Mouse (Mus musculus) hematopoietic multipotent progenitor cell, adult 10-12 weeks (in vitro differentiated cells): ENCODE data around the gene Glod5. TPM values are rescaled to one million over a fixed set of nuclear protein-coding genes. Genes with fewer than 3 reads are reported as not detected.

ENCODE experiments used
- polyA plus RNA-seq: library from polyadenylated mRNA; stranded (reverse); fragments of >175 nt; gene quantifications from 2 replicates; pipeline ENCODE4 v1.2.3, GENCODE M21; 2012; ENCODE audit warnings: low replicate concordance

Gene Glod5
- polyA plus RNA-seq = not detected in 2 replicates

GRCm38 (mm10) chrX:8018286-8018685 lies at the start of gene Glod5:
Gene Glod5, minus strand, starts transcription at chrX:8018492.

GRCm38 (mm10) chrX:7977892-7978291 lies 40.4 kb downstream of the Glod5 start, which contains the start of gene Gata1:
Gene Gata1, minus strand, starts transcription at chrX:7978071.

Other genes starting within 250 kb of the Glod5 start
- 58.1 and 71.9 TPM in 2 replicates for gene Gripap1, start 228.7 kb downstream of the Glod5 start, polyA plus RNA-seq
- 0.54 and 0.69 TPM in 2 replicates for gene Kcnd1, start 196.2 kb downstream of the Glod5 start, polyA plus RNA-seq
- gene Otud5, start 177.1 kb downstream of the Glod5 start, polyA plus RNA-seq = 142 and 149 TPM in 2 replicates
- 101 and 151 TPM in 2 replicates for gene Pim2, start 140.2 kb downstream of the Glod5 start, polyA plus RNA-seq
- 57.9 and 67.5 TPM in 2 replicates for gene Slc35a2, start 134.5 kb downstream of the Glod5 start, polyA plus RNA-seq
- gene Pqbp1, start 119.2 kb downstream of the Glod5 start, polyA plus RNA-seq = 178 and 313 TPM in 2 replicates
- 40.0 and 104 TPM in 2 replicates for gene Timm17b, start 119.1 kb downstream of the Glod5 start, polyA plus RNA-seq
- not detected in 2 replicates for gene Gm10491, start 110.7 kb downstream of the Glod5 start, polyA plus RNA-seq
- not detected in 2 replicates for gene Gm10490, start 109.0 kb downstream of the Glod5 start, polyA plus RNA-seq
- 0.27 TPM in 1 of 2 replicates, not detected in the other for gene Pcsk1n, start 98.7 kb downstream of the Glod5 start, polyA plus RNA-seq
- gene Eras, start 89.9 kb downstream of the Glod5 start, polyA plus RNA-seq = not detected in 2 replicates
- gene Hdac6, start 70.6 kb downstream of the Glod5 start, polyA plus RNA-seq = 10.1 and 14.4 TPM in 2 replicates
- gene Gata1, start 40.4 kb downstream of the Glod5 start, polyA plus RNA-seq = 2.1 and 24.9 TPM in 2 replicates
- gene Suv39h1, start 56.3 kb upstream of the Glod5 start, polyA plus RNA-seq = 4.5 and 8.5 TPM in 2 replicates
- gene Was, start 72.0 kb upstream of the Glod5 start, polyA plus RNA-seq = 203 and 558 TPM in 2 replicates
- 35.6 and 35.9 TPM in 2 replicates for gene Wdr13, start 114.4 kb upstream of the Glod5 start, polyA plus RNA-seq
- 29.3 and 167 TPM in 2 replicates for gene Rbm3, start 127.4 kb upstream of the Glod5 start, polyA plus RNA-seq
- gene Tbc1d25, start 157.7 kb upstream of the Glod5 start, polyA plus RNA-seq = 4.5 and 7.7 TPM in 2 replicates
- 2.5 and 5.4 TPM in 2 replicates for gene Ebp, start 175.0 kb upstream of the Glod5 start, polyA plus RNA-seq
- gene Porcn, start 188.0 kb upstream of the Glod5 start, polyA plus RNA-seq = 1.2 and 1.5 TPM in 2 replicates
- gene Ftsj1, start 233.9 kb upstream of the Glod5 start, polyA plus RNA-seq = 8.0 and 8.3 TPM in 2 replicates